In the genomic region with DNA sequence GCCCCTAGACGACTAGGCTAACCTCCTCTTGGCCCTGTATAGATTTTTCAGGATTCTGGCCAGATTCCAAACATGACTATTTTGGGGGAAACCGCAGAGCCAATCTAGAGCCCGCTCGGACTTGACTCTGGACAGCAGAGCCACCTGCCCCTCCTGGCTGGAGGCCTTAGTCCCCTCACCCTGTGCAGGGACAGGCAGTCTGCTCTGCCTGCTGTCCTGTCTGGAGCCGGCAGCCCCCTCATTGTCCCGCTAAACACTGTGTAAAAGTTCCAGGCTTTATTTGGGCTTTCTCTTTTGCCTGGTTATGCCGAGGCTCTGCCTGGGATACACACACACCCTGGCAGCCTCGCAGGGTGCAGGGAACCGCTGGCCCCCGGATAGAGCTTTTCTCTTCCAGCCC, we compare ENCODE assay signal across 12 mouse cellular contexts.
A peak's percentile ranks its signal among the peaks of the same experiment; 100 is the strongest.
DNase-seq lines count a peak whose midpoint lies in the region; ATAC-seq and TF ChIP-seq lines count a peak whose summit lies in the region.
"Had no signal": no experiment of that assay in that cellular context is flagged by ENCODE, and none has a peak within 500 bp of the region (broad histone marks: within the 10 kb centered on the region; RNA-seq: fewer than 3 reads in every experiment).

No protein-coding gene starts in this region.

- H3K4me3 ChIP-seq in intestine, embryonic 14.5 days (ENCODE audit: low read depth, low read length), result no peak overlapping the region
- H3K4me3 ChIP-seq in intestine, postnatal 0 days (ENCODE audit: low read depth, low read length), result no peak overlapping the region
- H3K4me3 ChIP-seq in forebrain, embryonic 12.5 days (replicated peaks), result no peak overlapping the region
- H3K4me3 ChIP-seq in hindbrain, embryonic 15.5 days, result no peak overlapping the region
- H3K4me3 ChIP-seq in neural tube, embryonic 13.5 days, result no peak overlapping the region
- H3K4me3 ChIP-seq: limb, embryonic 15.5 days had no signal

- H3K9ac ChIP-seq in intestine, embryonic 14.5 days (ENCODE audit: low read length), result no peak overlapping the region
- H3K9ac ChIP-seq in intestine, postnatal 0 days (ENCODE audit: low read depth, low read length), result no peak overlapping the region
- 0 out of 2 replicates have a peak overlapping the region, but pooled peaks have one; percentile 38 for H3K9ac ChIP-seq in forebrain, embryonic 12.5 days
- H3K9ac ChIP-seq in hindbrain, embryonic 15.5 days, result no peak overlapping the region
- peak overlapping the region; percentile 3; the same call in 1 of the 2 replicates for H3K9ac ChIP-seq in neural tube, embryonic 13.5 days
- H3K9ac ChIP-seq: limb, embryonic 15.5 days had no signal

- no peak for DNase-seq in intestine, embryonic 14.5 days (ENCODE audit: low spot score)
- DNase-seq in left cerebral cortex, postnatal 14 days (ENCODE audit: low spot score in 2 of 2), result no peak
- DNase-seq in cerebellum, adult 8-10 months, result no peak
- no peak for DNase-seq in urinary bladder, postnatal 36 days (ENCODE audit: low spot score in 2 of 2)
- DNase-seq: cerebellum, postnatal 14 days; lung, postnatal 10 days; right cerebral cortex, adult 18-20 months had no signal

- no peaks in the 10 kb centered on the region for H3K9me3 ChIP-seq in intestine, embryonic 14.5 days (ENCODE audit: control insufficient read depth, low read length)
- H3K9me3 ChIP-seq in intestine, postnatal 0 days (ENCODE audit: control insufficient read depth), result no peaks in the 10 kb centered on the region
- no peaks in the 10 kb centered on the region for H3K9me3 ChIP-seq in forebrain, embryonic 12.5 days
- H3K9me3 ChIP-seq in hindbrain, embryonic 15.5 days, result no peaks in the 10 kb centered on the region
- H3K9me3 ChIP-seq in neural tube, embryonic 13.5 days, result no peaks in the 10 kb centered on the region
- H3K9me3 ChIP-seq: limb, embryonic 15.5 days had no signal

- peaks cover 17% of the 10 kb centered on the region; the same call in 1 of the 2 replicates for H3K4me1 ChIP-seq in intestine, embryonic 14.5 days (replicated peaks; ENCODE audit: control insufficient read depth, insufficient read depth, low read length)
- no peaks in the 10 kb centered on the region for H3K4me1 ChIP-seq in intestine, postnatal 0 days (replicated peaks; ENCODE audit: control insufficient read depth, insufficient read depth, low read length)
- H3K4me1 ChIP-seq in forebrain, embryonic 12.5 days, result peaks cover 88% of the 10 kb centered on the region
- peaks cover 41% of the 10 kb centered on the region for H3K4me1 ChIP-seq in hindbrain, embryonic 15.5 days (replicated peaks)
- peaks cover 79% of the 10 kb centered on the region for H3K4me1 ChIP-seq in neural tube, embryonic 13.5 days (replicated peaks)

- H3K4me2 ChIP-seq in intestine, embryonic 14.5 days (ENCODE audit: low read length), result 0 out of 2 replicates have a peak overlapping the region, but pooled peaks have one; percentile 11
- no peak overlapping the region for H3K4me2 ChIP-seq in intestine, postnatal 0 days (replicated peaks; ENCODE audit: low read depth)
- H3K4me2 ChIP-seq in forebrain, embryonic 12.5 days, result peak overlapping the region; percentile 37
- no peak overlapping the region for H3K4me2 ChIP-seq in hindbrain, embryonic 15.5 days
- H3K4me2 ChIP-seq in neural tube, embryonic 13.5 days, result 0 out of 2 replicates have a peak overlapping the region, but pooled peaks have one; percentile 10
- H3K4me2 ChIP-seq: limb, embryonic 15.5 days had no signal

- intact Hi-C loops in left cerebral cortex, postnatal 14 days (cut with DNase I), result no loop called here

- peak overlapping the region; percentile 67 for H3K27ac ChIP-seq in intestine, embryonic 14.5 days (ENCODE audit: low read depth)
- no peak overlapping the region for H3K27ac ChIP-seq in intestine, postnatal 0 days (ENCODE audit: low read depth, low read length)
- peak overlapping the region; percentile 85 for H3K27ac ChIP-seq in forebrain, embryonic 12.5 days
- H3K27ac ChIP-seq in hindbrain, embryonic 15.5 days (replicated peaks), result no peak overlapping the region
- peak overlapping the region; percentile 49; the same call in 1 of the 2 replicates for H3K27ac ChIP-seq in neural tube, embryonic 13.5 days (replicated peaks)
- H3K27ac ChIP-seq: limb, embryonic 15.5 days had no signal

- no peak for TF ChIP-seq CTCF in intestine, postnatal 0 days (IDR thresholded peaks at IDR 0.05; ENCODE audit: low read depth)

- H3K27me3 ChIP-seq in intestine, embryonic 14.5 days (replicated peaks; ENCODE audit: control insufficient read depth, insufficient read depth, low read length), result 0 out of 2 replicates have a peak, but pooled peaks cover 3% of the 10 kb centered on the region
- H3K27me3 ChIP-seq in intestine, postnatal 0 days (replicated peaks; ENCODE audit: control insufficient read depth, insufficient read depth, low read length), result peaks cover 6% of the 10 kb centered on the region
- peaks cover 72% of the 10 kb centered on the region for H3K27me3 ChIP-seq in forebrain, embryonic 12.5 days
- peaks cover 66% of the 10 kb centered on the region for H3K27me3 ChIP-seq in hindbrain, embryonic 15.5 days
- peaks cover 93% of the 10 kb centered on the region for H3K27me3 ChIP-seq in neural tube, embryonic 13.5 days

- ATAC-seq in intestine, embryonic 14.5 days (replicated peaks; ENCODE audit: low FRiP score, low TSS enrichment, low read depth), result no peak
- ATAC-seq in intestine, postnatal 0 days, result no peak
- ATAC-seq in forebrain, embryonic 12.5 days (ENCODE audit: low FRiP score), result peak; percentile 52
- ATAC-seq in hindbrain, embryonic 15.5 days (ENCODE audit: low FRiP score, low read depth), result peak; percentile 48; the same call in 1 of the 2 replicates
- no peak for ATAC-seq in neural tube, embryonic 13.5 days (ENCODE audit: low read depth)

- 32% methylated on average over 10 of the region's 10 CpGs for WGBS in intestine, embryonic 14.5 days
- 49% methylated on average over 10 of the region's 10 CpGs for WGBS in intestine, postnatal 0 days
- 16% methylated on average over 10 of the region's 10 CpGs for WGBS in forebrain, embryonic 12.5 days
- WGBS in hindbrain, embryonic 15.5 days, result 11% methylated on average over 10 of the region's 10 CpGs
- 11% methylated on average over 10 of the region's 10 CpGs for WGBS in neural tube, embryonic 13.5 days

- no peaks in the 10 kb centered on the region for H3K36me3 ChIP-seq in intestine, embryonic 14.5 days (ENCODE audit: control insufficient read depth, insufficient read depth, low read length)
- no peaks in the 10 kb centered on the region for H3K36me3 ChIP-seq in intestine, postnatal 0 days (ENCODE audit: control insufficient read depth, insufficient read depth)
- no peaks in the 10 kb centered on the region for H3K36me3 ChIP-seq in forebrain, embryonic 12.5 days (replicated peaks)
- no peaks in the 10 kb centered on the region for H3K36me3 ChIP-seq in hindbrain, embryonic 15.5 days
- no peaks in the 10 kb centered on the region for H3K36me3 ChIP-seq in neural tube, embryonic 13.5 days
- H3K36me3 ChIP-seq: limb, embryonic 15.5 days had no signal

Comparison
In these comparisons a context has a peak if more than half of its experiments do, and no peak if none do; other contexts are left out.
1. H3K27ac ChIP-seq: peak in intestine, embryonic 14.5 days (single experiment), forebrain, embryonic 12.5 days (single experiment) and neural tube, embryonic 13.5 days (single experiment); none in intestine, postnatal 0 days (single experiment) and hindbrain, embryonic 15.5 days (single experiment).
2. H3K4me2 ChIP-seq: peak in intestine, embryonic 14.5 days (single experiment), forebrain, embryonic 12.5 days (single experiment) and neural tube, embryonic 13.5 days (single experiment); none in intestine, postnatal 0 days (single experiment) and hindbrain, embryonic 15.5 days (single experiment).
3. ATAC-seq: peak in forebrain, embryonic 12.5 days (single experiment) and hindbrain, embryonic 15.5 days (single experiment); none in intestine, embryonic 14.5 days (single experiment), intestine, postnatal 0 days (single experiment) and neural tube, embryonic 13.5 days (single experiment).
4. H3K9ac ChIP-seq: peak in forebrain, embryonic 12.5 days (single experiment) and neural tube, embryonic 13.5 days (single experiment); none in intestine, embryonic 14.5 days (single experiment), intestine, postnatal 0 days (single experiment) and hindbrain, embryonic 15.5 days (single experiment).